Comparison of ENCODE assay signal across 10 mouse cellular contexts in the genomic region with DNA sequence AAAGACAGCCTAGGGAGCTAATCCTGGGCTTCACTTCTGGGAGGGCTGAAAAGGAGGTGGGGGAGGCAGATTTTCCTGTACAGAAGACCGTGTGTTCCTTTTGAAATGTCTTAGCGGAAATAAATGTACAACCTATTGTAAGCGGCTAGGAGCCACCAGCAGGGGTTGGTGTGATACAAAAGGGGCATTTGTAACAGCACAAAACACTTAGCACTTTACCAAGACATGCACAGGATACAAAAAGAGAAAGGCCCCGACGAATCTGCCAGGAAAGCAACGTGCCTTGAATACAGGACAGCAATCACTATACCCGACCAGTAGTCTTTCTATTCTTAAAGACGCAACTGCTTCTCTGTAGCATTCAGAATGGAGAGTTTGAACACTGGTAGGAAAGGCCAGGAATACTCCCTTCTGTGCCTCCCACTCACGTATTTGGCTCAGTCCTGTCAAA.
DNase-seq lines count a peak whose midpoint lies in the region; ATAC-seq lines count a peak whose summit lies in the region.
"Had no signal": no experiment of that assay in that cellular context is flagged by ENCODE, and none has a peak within 500 bp of the region (broad histone marks: within the 10 kb centered on the region; RNA-seq: fewer than 3 reads in every experiment).

No protein-coding gene starts in this region.

- DNase-seq in ES-CJ7 (ENCODE audit: low read depth, low spot score) = peak; percentile 38
- peak; percentile 22 for DNase-seq in embryo, embryonic 9.5 days (ENCODE audit: extremely low spot score)
- peak; percentile 65 for DNase-seq in hindbrain, embryonic 14.5 days (ENCODE audit: low spot score)
- DNase-seq in yolk sac, embryonic 10.5 days (ENCODE audit: low spot score) = no peak
- DNase-seq in T-cell, adult 2 months (ENCODE audit: low spot score) = no peak
- no peak for DNase-seq in adipocyte (ENCODE audit: low spot score)
- DNase-seq in adrenal gland, postnatal 10 days = no peak
- DNase-seq: heart, adult 18-20 months had no signal

- H3K27ac ChIP-seq in hindbrain, embryonic 14.5 days = peak overlapping the region; percentile 46; the same call in 1 of the 2 replicates
- H3K27ac ChIP-seq in midbrain, embryonic 12.5 days (replicated peaks) = peak overlapping the region; percentile 17; the same call in 1 of the 2 replicates

- H3K4me1 ChIP-seq in hindbrain, embryonic 14.5 days (replicated peaks; ENCODE audit: control insufficient read depth, insufficient read depth, low read length) = peaks cover 4% of the 10 kb centered on the region
- H3K4me1 ChIP-seq in midbrain, embryonic 12.5 days = peaks cover 21% of the 10 kb centered on the region

- H3K4me3 ChIP-seq in hindbrain, embryonic 14.5 days (replicated peaks; ENCODE audit: low read length) = no peak overlapping the region
- H3K4me3 ChIP-seq in midbrain, embryonic 12.5 days = no peak overlapping the region

- H3K9me3 ChIP-seq in hindbrain, embryonic 14.5 days (ENCODE audit: control insufficient read depth, low read length) = no peaks in the 10 kb centered on the region
- no peaks in the 10 kb centered on the region for H3K9me3 ChIP-seq in midbrain, embryonic 12.5 days

- H3K27me3 ChIP-seq in hindbrain, embryonic 14.5 days (ENCODE audit: control insufficient read depth, insufficient read depth, low read length) = peaks cover 48% of the 10 kb centered on the region
- H3K27me3 ChIP-seq in midbrain, embryonic 12.5 days = peaks cover 86% of the 10 kb centered on the region
- H3K27me3 ChIP-seq: CH12.LX had no signal

- WGBS in hindbrain, embryonic 14.5 days = 12% methylated on average over 9 of the region's 9 CpGs
- WGBS in midbrain, embryonic 12.5 days = 19% methylated on average over 9 of the region's 9 CpGs

- no peak overlapping the region for H3K4me2 ChIP-seq in hindbrain, embryonic 14.5 days (replicated peaks)
- no peak overlapping the region for H3K4me2 ChIP-seq in midbrain, embryonic 12.5 days (replicated peaks)

- peak; percentile 89 for ATAC-seq in hindbrain, embryonic 14.5 days (ENCODE audit: low FRiP score)
- peak; percentile 89 for ATAC-seq in midbrain, embryonic 12.5 days (ENCODE audit: low FRiP score, low read depth)

- no peaks in the 10 kb centered on the region for H3K36me3 ChIP-seq in hindbrain, embryonic 14.5 days (replicated peaks; ENCODE audit: control insufficient read depth, insufficient read depth)
- H3K36me3 ChIP-seq in midbrain, embryonic 12.5 days = no peaks in the 10 kb centered on the region

- no peak overlapping the region for H3K9ac ChIP-seq in hindbrain, embryonic 14.5 days
- no peak overlapping the region for H3K9ac ChIP-seq in midbrain, embryonic 12.5 days (replicated peaks)

Comparison
In these comparisons a context has a peak if more than half of its experiments do, and no peak if none do; other contexts are left out.
1. DNase-seq: peak in ES-CJ7 (single experiment), embryo, embryonic 9.5 days (single experiment) and hindbrain, embryonic 14.5 days (single experiment); none in yolk sac, embryonic 10.5 days (single experiment), T-cell, adult 2 months (single experiment), adipocyte (single experiment) and adrenal gland, postnatal 10 days (single experiment).